Mouse (Mus musculus) CH12.LX (cell line): ENCODE measurements around the gene Prkg1. TPM values are rescaled to one million over a fixed set of nuclear protein-coding genes. Genes with fewer than 3 reads are reported as not detected.

Experiments
- DNase-seq: peaks from one replicate; pipeline ENCODE4 v3.0.0-alpha.2; 2013; ENCODE audit errors: extremely low read depth
- H3K27ac ChIP-seq: 2 replicates; pipeline ENCODE4 v1.5.1; 2012; ENCODE audit warnings: low read depth, mild to moderate bottlenecking, control low read depth, moderate library complexity; ENCODE audit not compliant: insufficient read depth
- H3K27me3 ChIP-seq: replicated peaks from 2 replicates; pipeline ENCODE3; 2012; ENCODE audit warnings: inconsistent platforms
- H3K36me3 ChIP-seq, 2 experiments: replicated peaks in 1 of 2; 2 replicates each; pipeline versions ENCODE3 to v1.6.1; 2012; ENCODE audit warnings: inconsistent platforms in 1 of 2, low read length in 1 of 2, mild to moderate bottlenecking in 1 of 2, mixed read lengths in 1 of 2, moderate library complexity in 1 of 2; ENCODE audit not compliant: control insufficient read depth in 1 of 2, insufficient read depth in 1 of 2
- H3K4me1 ChIP-seq, 2 experiments: 2 replicates each; pipeline ENCODE4 v1.6.1; 2012; ENCODE audit warnings: inconsistent platforms in 1 of 2, moderate library complexity in 1 of 2; ENCODE audit not compliant: insufficient read depth in 2 of 2, control insufficient read depth in 1 of 2
- H3K4me2 ChIP-seq: 2 replicates; pipeline ENCODE4 v1.6.1; 2012; ENCODE audit warnings: low read depth, mild to moderate bottlenecking, control low read depth; ENCODE audit not compliant: poor library complexity, insufficient read depth, severe bottlenecking
- H3K4me3 ChIP-seq, 3 experiments: fragments of 150-350 bp in 1 of 3; sonication (generic) in 1 of 3; replicated peaks in 1 of 3; 2 replicates each; pipeline versions ENCODE3 to v1.5.1; 2011 to 2012; ENCODE audit warnings: low read depth in 2 of 3, low read length in 2 of 3, mild to moderate bottlenecking in 2 of 3, moderate library complexity in 2 of 3, control low read depth in 1 of 3, improper control_type of control experiment in 1 of 3, inconsistent platforms in 1 of 3, mixed read lengths in 1 of 3; ENCODE audit not compliant: poor library complexity in 1 of 3
- H3K79me2 ChIP-seq: replicated peaks from 2 replicates; pipeline ENCODE4 v1.6.1; 2012; ENCODE audit warnings: mild to moderate bottlenecking, moderate library complexity; ENCODE audit not compliant: control insufficient read depth, poor library complexity, insufficient read depth, severe bottlenecking; ENCODE audit errors: extremely low read depth
- H3K9ac ChIP-seq: 2 replicates; pipeline ENCODE4 v1.6.1; 2012; ENCODE audit warnings: low read depth, mild to moderate bottlenecking, control low read depth, moderate library complexity; ENCODE audit not compliant: insufficient read depth
- H3K9me3 ChIP-seq: replicated peaks from 2 replicates; pipeline ENCODE3; 2012; ENCODE audit warnings: low read length, inconsistent platforms, mixed read lengths
- CHD1 ChIP-seq: IDR thresholded peaks from 2 replicates; pipeline ENCODE4 v1.6.1; 2012; ENCODE audit warnings: low read depth, low read length, improper control_type of control experiment, inconsistent platforms
- E2F4 ChIP-seq: IDR thresholded peaks from 2 replicates; pipeline ENCODE4 v1.6.1; 2011; ENCODE audit warnings: low read depth, low read length, improper control_type of control experiment; ENCODE audit not compliant: insufficient replicate concordance
- ELF1 ChIP-seq: IDR thresholded peaks from 2 replicates; pipeline ENCODE4 v1.6.1; 2014; ENCODE audit warnings: low read depth, mild to moderate bottlenecking, inconsistent platforms, low read length, improper control_type of control experiment
- MAFK ChIP-seq: IDR thresholded peaks from 2 replicates; pipeline ENCODE4 v1.6.1; 2011; ENCODE audit warnings: low read length, improper control_type of control experiment; ENCODE audit not compliant: insufficient replicate concordance
- MAX ChIP-seq: IDR thresholded peaks from 2 replicates; pipeline ENCODE4 v1.6.1; 2011; ENCODE audit warnings: low read length, improper control_type of control experiment
- MXI1 ChIP-seq: IDR thresholded peaks from 2 replicates; pipeline ENCODE4 v1.6.1; 2011; ENCODE audit warnings: mild to moderate bottlenecking, low read depth, low read length, improper control_type of control experiment
- POLR2AphosphoS2 ChIP-seq: IDR thresholded peaks from 2 replicates; pipeline ENCODE4 v1.6.1; 2011; ENCODE audit warnings: low read depth, low read length, improper control_type of control experiment
- SMC3 ChIP-seq: IDR thresholded peaks from 2 replicates; pipeline ENCODE4 v1.6.1; 2011; ENCODE audit warnings: low read depth, low read length, improper control_type of control experiment
- TBP ChIP-seq: conservative IDR thresholded peaks from 2 replicates; pipeline ENCODE4 v1.6.1; 2011; ENCODE audit warnings: low read depth, low read length, improper control_type of control experiment
- dilution Hi-C: fragments of 300-500 bp; cut with MboI; formaldehyde crosslinking; loops from 2 replicates; pipeline ENCODE4 v1.14.3; 2020; ENCODE audit warnings: low sequenced_read_pairs; ENCODE audit not compliant: extremely low pct_unique_long_range_greater_than_20kb, extremely low pct_ligation_motif_present
- in situ Hi-C: fragments of 300-500 bp; cut with MboI; formaldehyde crosslinking; loops from 3 replicates; pipeline ENCODE4 v1.14.3; 2019; ENCODE audit warnings: low sequenced_read_pairs, low pct_ligation_motif_present, low pct_unique_long_range_greater_than_20kb, mixed read lengths
- polyA plus RNA-seq: library from polyadenylated mRNA; unstranded; fragments of >175 nt; gene quantifications from 2 replicates; pipeline ENCODE4 v1.2.1, GENCODE M21; 2012; ENCODE audit warnings: low read depth; ENCODE audit not compliant: insufficient read length
- total RNA-seq, 2 experiments: library from RNA; depleted of rRNA; stranded (reverse); fragments of 300-350 nt in 1 of 2; fragments of >200 nt in 1 of 2; gene quantifications; 2 replicates each; pipeline ENCODE4 v1.2.3; 2012 to 2014

The Prkg1 gene
- total and polyA plus RNA-seq, 3 experiments, result not detected

- in situ Hi-C loops (no loop called here), dilution Hi-C loops (no loop called here)
- peaks cover 0 to 13% of the 10 kb centered on the region in 2 experiments; a peak in 1 of 4 replicates for H3K4me1 ChIP-seq
- H3K36me3 ChIP-seq, result no peaks in the 10 kb centered on the region
- no peak overlapping the region for H3K9ac ChIP-seq
- H3K4me2 ChIP-seq, result no peak overlapping the region
- no peak for DNase-seq
- no peaks in the 10 kb centered on the region for H3K27me3 ChIP-seq
- H3K9me3 ChIP-seq, result no peaks in the 10 kb centered on the region
- no peak for TF ChIP-seq MAX
- TF ChIP-seq, all 38 proteins: peak for 0
- Histone ChIP-seq H3K79me2 (no peaks in the 10 kb centered on the region), H3K4me3 (no peak overlapping the region), H3K27ac (no peak overlapping the region)
These were observed 565.2 kb downstream of the Prkg1 start for GRCm38 (mm10) chr19:31199583-31199982.

DNA sequence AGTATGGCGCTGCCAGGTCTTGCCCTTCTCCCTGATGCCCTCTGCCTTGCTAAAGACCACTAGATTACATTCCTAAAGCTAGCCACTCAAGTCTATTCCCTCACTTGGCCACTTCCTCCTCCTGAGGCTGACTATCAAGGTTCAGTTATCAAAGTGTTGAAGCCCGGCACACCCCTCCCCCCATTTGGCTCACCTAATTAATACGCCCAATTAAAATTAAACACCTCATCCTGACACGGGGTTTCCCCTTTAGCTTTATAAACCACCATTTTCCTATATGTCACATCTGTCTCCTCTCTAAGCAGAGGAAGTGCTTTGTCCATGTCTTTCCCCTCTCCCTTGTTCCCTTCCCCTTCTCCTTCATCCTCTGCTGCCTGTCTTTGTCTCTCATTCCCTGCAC is 566.4 kb downstream of the Prkg1 start:
- H3K9ac ChIP-seq, result no peak overlapping the region
- no peaks in the 10 kb centered on the region for H3K9me3 ChIP-seq
- no peaks in the 10 kb centered on the region for H3K79me2 ChIP-seq
- in situ Hi-C loops, result no loop called here
- H3K27me3 ChIP-seq, result no peaks in the 10 kb centered on the region
- no peak overlapping the region for H3K27ac ChIP-seq
- no peak overlapping the region for H3K4me2 ChIP-seq
- dilution Hi-C loops, result no loop called here
- TF ChIP-seq SMC3 (no peak), POLR2AphosphoS2 (no peak)
- TF ChIP-seq, all 38 proteins: peak for 0
- Histone ChIP-seq H3K4me3 (no peak overlapping the region), H3K4me1 (peaks cover 0 to 13% of the 10 kb centered on the region in 2 experiments; a peak in 1 of 4 replicates), H3K36me3 (no peaks in the 10 kb centered on the region)
- DNase-seq, result no peak

GRCm38 (mm10) chr19:31197076-31197475 is 567.8 kb downstream of the Prkg1 start:
- in situ Hi-C loops, result no loop called here
- Histone ChIP-seq H3K4me1 (peaks cover 0 to 13% of the 10 kb centered on the region in 2 experiments; a peak in 1 of 4 replicates), H3K79me2 (no peaks in the 10 kb centered on the region), H3K9me3 (no peaks in the 10 kb centered on the region), H3K4me3 (no peak overlapping the region), H3K27me3 (no peaks in the 10 kb centered on the region), H3K27ac (no peak overlapping the region), H3K36me3 (no peaks in the 10 kb centered on the region), H3K9ac (no peak overlapping the region), H3K4me2 (no peak overlapping the region)
- DNase-seq, result no peak
- TF ChIP-seq MXI1 (no peak), MAFK (no peak), ELF1 (no peak), CHD1 (no peak), E2F4 (no peak), TBP (no peak)
- dilution Hi-C loops, result no loop called here
